Mouse (Mus musculus) C2C12 (cell line): ENCODE measurements around the gene Ybx1. TPM values are rescaled to one million over a fixed set of nuclear protein-coding genes. Genes with fewer than 3 reads are reported as not detected.
A peak's percentile ranks its signal among the peaks of the same experiment; 100 is the strongest.

Experiments used
- H3K27me3 ChIP-seq: one replicate; pipeline ENCODE4 v1.6.1; 2011; ENCODE audit not compliant: control insufficient read depth, insufficient read depth, insufficient read length
- H3K36me3 ChIP-seq: one replicate; pipeline ENCODE4 v1.6.1; 2011; ENCODE audit not compliant: control insufficient read depth, insufficient read depth
- H3K4me3 ChIP-seq: one replicate; pipeline ENCODE4 v1.5.1; 2011; ENCODE audit warnings: mild to moderate bottlenecking, control low read depth; ENCODE audit not compliant: poor library complexity, insufficient read depth, severe bottlenecking
- H3K79me2 ChIP-seq: one replicate; pipeline ENCODE4 v1.6.1; 2011; ENCODE audit not compliant: control insufficient read depth, insufficient read depth
- H3K79me3 ChIP-seq: one replicate; pipeline ENCODE4 v1.6.1; 2011; ENCODE audit warnings: low read depth, control low read depth
- H3ac ChIP-seq: one replicate; pipeline ENCODE3; 2011; ENCODE audit warnings: low read depth; ENCODE audit not compliant: control insufficient read depth, insufficient read length
- CEBPB ChIP-seq: IDR thresholded peaks from one replicate; pipeline ENCODE4 v1.6.1; 2011; ENCODE audit warnings: low read depth, mild to moderate bottlenecking, control low read depth, moderate library complexity
- CTCF ChIP-seq: IDR thresholded peaks from one replicate; pipeline ENCODE4 v1.5.1; 2011; ENCODE audit not compliant: control insufficient read depth, insufficient read depth, insufficient read length
- FOSL1 ChIP-seq: IDR thresholded peaks from one replicate; pipeline ENCODE4 v1.8.0; 2011; ENCODE audit warnings: mild to moderate bottlenecking, low read length; ENCODE audit not compliant: poor library complexity, insufficient read depth, severe bottlenecking
- MAX ChIP-seq: IDR thresholded peaks from one replicate; pipeline ENCODE4 v1.6.1; 2011; ENCODE audit warnings: mild to moderate bottlenecking, control low read depth
- MYOD1 ChIP-seq: IDR thresholded peaks from one replicate; pipeline ENCODE4 v1.6.1; 2011; ENCODE audit warnings: low read depth; ENCODE audit not compliant: control insufficient read depth, insufficient read length
- MYOG ChIP-seq: IDR thresholded peaks from one replicate; pipeline ENCODE4 v1.6.1; 2011; ENCODE audit not compliant: control insufficient read depth, insufficient read length; ENCODE audit errors: extremely low read depth
- USF1 ChIP-seq: IDR thresholded peaks from one replicate; pipeline ENCODE4 v1.6.1; 2011; ENCODE audit warnings: low read depth, mild to moderate bottlenecking, control low read depth, moderate library complexity
- polyA plus RNA-seq: library from polyadenylated mRNA; unstranded; fragments of >200 nt; fragmentation: generic; extraction: Trizol; gene quantifications from one replicate; pipeline ENCODE4 v1.2.1, GENCODE M21; 2012; ENCODE audit warnings: missing spikeins

The Ybx1 gene
- polyA plus RNA-seq, 1 experiment, result 818 TPM

- peak within 1 kb of the TSS; percentile 83 for H3ac ChIP-seq
- peak within 1 kb of the TSS; percentile 52 for H3K4me3 ChIP-seq
- peaks cover 15% of the 10 kb centered on the region for H3K79me2 ChIP-seq
- H3K36me3 ChIP-seq, result peaks cover 30% of the 10 kb centered on the region
- H3K27me3 ChIP-seq, result no peaks in the 10 kb centered on the region
- no peak for TF ChIP-seq CTCF
- no peak for TF ChIP-seq CEBPB
- no peak for TF ChIP-seq MYOD1
- TF ChIP-seq USF1, result no peak
- TF ChIP-seq FOSL1, result no peak
- TF ChIP-seq MYOG, result no peak
- TF ChIP-seq MAX, result no peak
- H3K79me3 ChIP-seq, result peaks cover 7% of the 10 kb centered on the region
These were observed 25.9 kb upstream of the Ybx1 start, which contains the start of gene Ppih for GRCm38 (mm10) chr4:119320131-119320830. Gene Ppih, minus strand, starts transcription at chr4:119320546.

- TF ChIP-seq USF1 (no peak), CTCF (no peak), MYOD1 (no peak), CEBPB (no peak), FOSL1 (no peak), MYOG (no peak), MAX (no peak)
- H3K4me3 ChIP-seq, result no peak overlapping the region
- H3K36me3 ChIP-seq, result peaks cover 63% of the 10 kb centered on the region
- no peaks in the 10 kb centered on the region for H3K27me3 ChIP-seq
- peaks cover 1% of the 10 kb centered on the region for H3K79me2 ChIP-seq
- no peak overlapping the region for H3ac ChIP-seq
- H3K79me3 ChIP-seq, result no peaks in the 10 kb centered on the region
These were observed 19.4 kb upstream of the Ybx1 start for GRCm38 (mm10) chr4:119313756-119314155.

GRCm38 (mm10) chr4:119305418-119305817 is 11.0 kb upstream of the Ybx1 start:
- no peak for TF ChIP-seq FOSL1
- no peak for TF ChIP-seq MYOD1
- TF ChIP-seq MAX, result no peak
- TF ChIP-seq CTCF, result no peak
- TF ChIP-seq CEBPB, result no peak
- no peak for TF ChIP-seq USF1
- no peak for TF ChIP-seq MYOG
- peaks cover 21% of the 10 kb centered on the region for H3K36me3 ChIP-seq
- no peaks in the 10 kb centered on the region for H3K27me3 ChIP-seq
- no peak overlapping the region for H3K4me3 ChIP-seq
- no peaks in the 10 kb centered on the region for H3K79me3 ChIP-seq
- no peak overlapping the region for H3ac ChIP-seq
- H3K79me2 ChIP-seq, result no peaks in the 10 kb centered on the region

GRCm38 (mm10) chr4:119303291-119303690 is 8.9 kb upstream of the Ybx1 start:
- TF ChIP-seq CTCF (no peak), MYOD1 (no peak), USF1 (no peak), CEBPB (no peak), MAX (no peak), FOSL1 (no peak), MYOG (no peak)
- H3K79me2 ChIP-seq, result no peaks in the 10 kb centered on the region
- H3K27me3 ChIP-seq, result no peaks in the 10 kb centered on the region
- no peak overlapping the region for H3ac ChIP-seq
- no peak overlapping the region for H3K4me3 ChIP-seq
- no peaks in the 10 kb centered on the region for H3K79me3 ChIP-seq
- peaks cover 13% of the 10 kb centered on the region for H3K36me3 ChIP-seq

- Histone ChIP-seq H3K36me3 (peaks cover under 1% of the 10 kb centered on the region), H3K27me3 (no peaks in the 10 kb centered on the region), H3K79me2 (no peaks in the 10 kb centered on the region), H3ac (no peak overlapping the region), H3K79me3 (no peaks in the 10 kb centered on the region), H3K4me3 (no peak overlapping the region)
- no peak for TF ChIP-seq MAX
- TF ChIP-seq USF1, result no peak
- TF ChIP-seq MYOD1, result no peak
- TF ChIP-seq FOSL1, result no peak
- no peak for TF ChIP-seq CTCF
- TF ChIP-seq CEBPB, result no peak
- TF ChIP-seq MYOG, result no peak
These were observed 7.4 kb upstream of the Ybx1 start for GRCm38 (mm10) chr4:119301777-119302176.
